Mouse (Mus musculus) CH12F3 (cell line): Measurements from ENCODE around the gene Dnmt3a.

Experiments used
- in situ Hi-C: fragments of 300-500 bp; cut with MboI; formaldehyde crosslinking; loops from 2 replicates; pipeline ENCODE4 v1.14.3; 2020; ENCODE audit warnings: low sequenced_read_pairs

The Dnmt3a gene

DNA sequence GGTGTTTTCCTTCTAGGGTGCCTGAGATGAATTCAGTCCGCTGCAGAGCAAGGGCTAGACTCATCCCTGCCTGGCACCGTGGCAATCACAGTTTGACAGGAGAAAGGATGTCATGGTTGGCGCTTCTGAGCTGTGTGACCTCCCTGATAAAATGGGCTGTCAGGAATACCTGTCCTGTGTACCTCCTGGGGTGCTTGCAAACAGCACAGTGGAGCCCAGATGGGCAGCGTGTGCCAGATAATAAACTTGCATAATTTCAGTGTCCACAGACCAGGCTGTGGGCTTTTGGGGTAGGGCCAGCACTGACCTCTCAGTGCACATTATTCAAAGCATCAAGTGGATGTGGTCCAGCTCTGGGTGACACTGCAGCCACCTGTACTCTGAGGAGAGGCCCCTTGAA lies 45.4 kb downstream of the Dnmt3a start:
- in situ Hi-C loops = no loop called here

DNA sequence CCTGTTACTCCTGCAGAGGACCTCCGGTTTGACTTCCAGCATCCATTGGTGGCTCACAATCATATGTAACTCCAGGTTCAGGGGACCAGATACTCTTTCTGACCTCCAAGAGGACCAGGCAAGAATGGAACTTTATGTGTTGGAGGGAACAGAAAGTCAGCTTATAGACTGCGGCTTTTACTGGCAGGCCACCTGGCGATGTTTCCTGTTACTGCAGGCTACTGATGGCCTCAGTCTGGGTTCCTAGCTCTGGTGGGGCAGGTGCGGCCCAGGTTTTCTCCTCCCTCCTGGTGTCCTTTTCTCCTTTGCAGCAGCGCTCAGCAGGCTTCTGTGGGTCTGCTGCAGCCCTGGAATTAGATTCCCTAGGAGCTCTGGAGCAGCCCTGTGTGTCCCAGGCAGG lies 46.7 kb downstream of the Dnmt3a start:
- in situ Hi-C loops = no loop called here

DNA sequence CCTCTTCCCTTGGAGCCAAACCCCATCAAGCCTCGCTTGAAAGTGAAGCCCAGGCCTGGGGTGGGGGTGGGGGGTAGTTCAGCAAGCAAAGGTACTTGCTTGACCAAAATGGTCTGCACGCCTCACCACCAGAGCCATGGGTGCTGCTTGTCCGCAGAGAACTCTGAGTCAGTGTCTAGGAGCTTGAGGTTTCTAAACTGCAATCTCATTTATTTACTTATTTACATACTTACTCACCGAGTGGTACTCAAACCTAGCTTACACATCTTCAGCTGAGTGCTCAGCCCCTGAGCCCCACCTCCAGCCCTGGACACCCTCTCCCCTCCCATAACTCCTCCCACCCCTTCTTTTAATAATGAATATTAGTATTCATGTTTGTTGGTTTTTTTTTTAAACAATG lies 48.6 kb downstream of the Dnmt3a start:
- in situ Hi-C loops = no loop called here

GRCm38 (mm10) chr12:3855762-3856501 lies 50.1 kb downstream of the Dnmt3a start:
- in situ Hi-C loops = no loop called here

GRCm38 (mm10) chr12:3856748-3857147 lies 50.9 kb downstream of the Dnmt3a start:
- in situ Hi-C loops = no loop called here

GRCm38 (mm10) chr12:3857231-3857630 lies 51.4 kb downstream of the Dnmt3a start:
- in situ Hi-C loops = no loop called here

- in situ Hi-C loops = no loop called here
These were observed 52.0 kb downstream of the Dnmt3a start for GRCm38 (mm10) chr12:3857773-3858172.

GRCm38 (mm10) chr12:3858754-3859153 lies 52.9 kb downstream of the Dnmt3a start:
- in situ Hi-C loops = no loop called here

GRCm38 (mm10) chr12:3859545-3859944 lies 53.7 kb downstream of the Dnmt3a start:
- in situ Hi-C loops = no loop called here

DNA sequence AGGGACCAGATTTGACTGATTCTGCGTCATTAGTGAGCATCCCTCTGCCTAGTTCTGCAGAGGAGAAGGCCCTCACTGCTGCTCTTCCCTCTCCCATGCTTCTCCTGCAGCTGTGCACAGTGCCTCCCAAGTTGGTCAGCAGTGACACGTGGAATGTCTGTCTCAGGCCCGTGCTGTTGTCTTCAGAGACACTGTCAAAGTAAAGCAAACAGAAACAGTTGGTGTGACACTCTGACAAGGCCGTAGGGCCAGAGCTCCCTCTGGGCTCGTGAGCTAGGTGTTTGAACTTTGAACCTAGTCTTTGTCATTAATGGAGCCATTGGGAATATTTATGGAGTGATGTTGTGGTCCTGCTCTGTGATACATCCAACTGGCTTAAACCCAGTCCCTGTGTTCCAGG lies 54.2 kb downstream of the Dnmt3a start:
- in situ Hi-C loops = no loop called here

DNA sequence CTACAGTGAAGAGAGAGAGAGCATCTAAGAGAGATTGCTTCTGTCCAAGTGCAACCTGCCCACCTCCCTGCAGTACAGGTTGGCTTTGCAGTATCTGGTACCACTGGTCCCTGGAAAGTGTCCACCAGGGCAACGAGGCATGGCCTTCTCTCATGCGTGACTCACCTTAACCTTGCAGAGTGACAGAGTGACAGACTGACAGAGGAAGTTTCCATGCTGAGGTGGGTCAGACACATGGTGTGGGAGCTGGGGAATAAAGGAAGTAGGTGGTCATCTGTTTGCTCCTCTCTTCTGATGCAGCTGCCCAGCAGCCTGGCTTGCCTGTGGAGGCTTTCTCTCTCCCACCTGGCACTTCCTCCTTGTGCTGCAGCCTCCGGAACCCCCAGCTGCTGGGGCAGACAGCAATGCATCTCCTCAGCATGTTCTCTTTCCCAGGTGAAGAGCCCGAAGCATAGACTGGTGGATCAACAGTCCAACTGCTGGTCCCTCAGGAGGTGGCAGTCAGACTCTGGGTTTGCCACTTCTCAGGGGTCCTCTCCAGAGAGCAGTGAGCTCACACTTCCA lies 55.9 kb downstream of the Dnmt3a start:
- in situ Hi-C loops = no loop called here

DNA sequence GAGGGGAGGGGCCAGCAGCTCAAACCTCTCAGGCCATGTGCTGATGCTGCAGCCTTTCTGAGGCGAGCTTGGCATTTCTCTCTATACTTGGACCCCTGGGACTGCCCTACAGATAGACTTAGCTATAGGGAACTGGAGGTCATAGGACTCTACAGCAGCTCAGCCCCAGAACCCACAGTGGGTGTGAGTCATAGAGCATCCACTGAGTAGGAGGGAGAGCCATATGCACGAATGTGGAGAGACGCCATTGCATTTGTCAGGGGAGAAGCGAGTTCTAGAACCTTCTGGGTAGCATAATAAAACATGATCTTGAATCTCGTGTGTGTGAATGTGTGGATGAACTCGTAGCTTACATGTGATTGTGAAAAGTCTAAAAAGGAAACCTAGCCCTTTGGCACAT lies 56.4 kb downstream of the Dnmt3a start:
- in situ Hi-C loops = no loop called here

DNA sequence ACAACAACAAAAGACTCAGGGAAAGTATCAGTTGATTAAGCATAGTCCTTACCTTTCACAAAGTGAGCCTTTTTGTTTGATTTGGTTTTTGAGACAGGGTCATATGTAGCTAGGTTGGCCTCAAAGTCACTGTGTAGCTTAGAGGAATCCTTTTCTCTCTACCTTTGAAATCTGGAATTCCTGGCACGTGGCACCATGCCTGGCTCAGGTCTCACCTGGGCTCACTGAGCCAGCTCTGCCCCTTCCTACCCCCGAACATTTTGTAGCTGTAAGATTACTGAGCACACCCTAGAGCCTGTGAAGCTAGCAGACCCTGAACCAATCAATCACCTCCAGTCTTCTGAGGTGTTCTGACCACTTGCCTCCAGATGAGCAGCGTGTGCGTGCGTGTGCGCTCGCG lies 58.4 kb downstream of the Dnmt3a start:
- in situ Hi-C loops = no loop called here

- in situ Hi-C loops = no loop called here
These were observed 59.8 kb downstream of the Dnmt3a start for GRCm38 (mm10) chr12:3865594-3865993.

DNA sequence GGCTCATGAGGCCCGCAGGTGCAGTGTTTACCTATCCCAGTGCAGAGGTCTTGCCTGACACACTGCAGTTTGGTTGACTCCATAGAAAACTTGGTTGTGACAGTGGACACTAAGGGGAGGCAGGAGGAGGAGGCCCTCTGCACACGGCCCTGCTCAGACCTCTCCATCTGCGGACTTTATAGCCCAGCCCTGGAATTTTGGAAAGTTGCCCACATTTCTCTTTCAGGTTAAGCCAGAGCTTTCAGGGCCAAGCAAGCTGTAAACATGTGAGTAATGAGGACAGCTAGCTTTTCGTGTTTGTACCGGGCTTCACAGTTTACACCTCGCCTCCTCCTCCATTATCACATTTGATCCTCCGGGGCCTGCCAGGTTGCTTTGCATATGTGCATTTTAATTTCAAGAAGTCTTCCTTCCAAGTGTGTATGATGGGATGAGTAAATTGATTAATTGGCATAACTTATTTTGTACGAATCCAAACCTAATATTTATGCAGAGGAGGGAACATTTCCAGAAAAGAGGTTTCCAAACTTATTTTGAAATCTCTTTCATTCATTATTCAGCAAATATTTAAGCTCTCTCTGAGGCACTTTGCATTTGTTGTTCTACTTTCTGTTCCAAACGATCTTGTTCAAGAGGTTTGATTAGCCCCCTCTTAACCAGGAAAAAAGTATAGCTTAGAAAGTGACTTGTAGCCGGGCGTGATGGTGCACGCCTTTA lies 61.0 kb downstream of the Dnmt3a start:
- in situ Hi-C loops = no loop called here

- in situ Hi-C loops = no loop called here
These were observed 62.3 kb downstream of the Dnmt3a start for GRCm38 (mm10) chr12:3868115-3868514.

DNA sequence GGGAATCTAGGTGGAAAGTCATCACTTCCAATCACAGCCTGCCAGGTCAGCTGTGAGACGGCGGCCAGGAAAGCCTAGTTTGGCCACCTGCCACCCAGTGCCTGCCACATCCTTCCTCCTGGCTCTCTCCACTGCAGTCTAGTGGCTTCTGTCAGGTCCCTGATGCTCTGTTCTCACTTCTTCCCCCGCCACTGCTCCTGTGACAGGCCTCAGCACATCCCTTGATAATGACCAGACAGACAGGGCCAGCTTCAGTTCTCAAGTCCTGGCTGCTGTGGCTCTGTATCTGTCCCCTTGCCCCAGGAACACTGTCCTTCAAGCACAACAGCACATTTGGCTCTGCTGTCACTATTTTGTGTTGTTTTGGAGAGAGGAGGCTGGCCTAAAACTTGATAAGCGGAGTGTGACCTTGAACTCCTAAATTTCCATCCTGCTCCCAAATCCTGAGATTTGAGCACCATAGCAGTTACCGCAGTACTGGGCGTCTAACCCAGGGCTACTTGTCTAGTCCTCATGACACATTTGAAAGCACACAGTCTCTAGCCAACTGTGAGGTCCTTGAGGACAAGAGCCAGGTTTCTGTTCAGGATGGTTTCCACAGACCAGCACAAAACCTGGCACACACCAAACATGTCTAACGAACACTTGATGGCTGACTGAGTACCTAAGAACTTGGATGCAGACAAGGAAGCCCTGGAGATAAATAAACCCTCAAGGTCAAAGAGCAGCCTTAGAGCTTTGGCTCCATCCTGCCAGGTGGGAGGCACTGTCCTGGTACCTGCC lies 63.1 kb downstream of the Dnmt3a start:
- in situ Hi-C loops = no loop called here

- in situ Hi-C loops = no loop called here
These were observed 64.2 kb downstream of the Dnmt3a start for GRCm38 (mm10) chr12:3870024-3870423.

DNA sequence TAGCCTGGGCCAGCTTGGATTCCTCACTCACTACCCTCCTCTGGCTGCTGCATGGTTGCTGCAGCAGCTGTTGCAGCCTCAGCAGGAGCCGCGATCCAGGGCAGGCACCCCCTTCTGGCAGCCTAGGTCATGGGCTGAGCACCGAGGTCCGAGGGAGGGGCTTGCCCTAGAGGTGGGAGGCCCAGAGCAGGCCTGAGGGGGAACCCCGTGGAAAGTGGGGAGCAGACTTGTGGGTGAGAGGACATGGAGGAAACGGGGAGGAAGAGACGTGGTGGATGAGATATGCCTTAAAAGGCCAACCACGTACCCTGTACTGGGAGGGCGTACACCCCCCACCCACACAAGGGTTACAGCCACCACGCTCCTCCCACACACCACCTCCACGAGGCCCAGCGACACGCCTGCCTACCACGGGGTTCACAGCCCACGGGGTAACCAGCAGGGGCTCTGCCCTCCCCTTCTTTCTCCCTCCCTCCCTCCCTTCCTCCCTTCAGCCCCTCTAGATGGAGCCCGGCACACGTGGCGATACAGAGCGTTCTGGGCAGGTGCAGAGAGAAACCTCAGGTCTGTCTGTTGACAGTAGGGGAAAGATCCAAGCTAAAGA lies 65.2 kb downstream of the Dnmt3a start:
- in situ Hi-C loops = no loop called here

- in situ Hi-C loops = no loop called here
These were observed 65.8 kb downstream of the Dnmt3a start for GRCm38 (mm10) chr12:3871637-3872036.
